Mouse (Mus musculus) C2C12 (cell line): ENCODE results near the gene Snx33.

Experiments used
- CTCF ChIP-seq: IDR thresholded peaks from one replicate; pipeline ENCODE4 v1.5.1; 2011; ENCODE audit not compliant: control insufficient read depth, insufficient read depth, insufficient read length
- MAX ChIP-seq: IDR thresholded peaks from one replicate; pipeline ENCODE4 v1.6.1; 2011; ENCODE audit warnings: mild to moderate bottlenecking, control low read depth
- USF1 ChIP-seq: IDR thresholded peaks from one replicate; pipeline ENCODE4 v1.6.1; 2011; ENCODE audit warnings: low read depth, mild to moderate bottlenecking, control low read depth, moderate library complexity

DNA sequence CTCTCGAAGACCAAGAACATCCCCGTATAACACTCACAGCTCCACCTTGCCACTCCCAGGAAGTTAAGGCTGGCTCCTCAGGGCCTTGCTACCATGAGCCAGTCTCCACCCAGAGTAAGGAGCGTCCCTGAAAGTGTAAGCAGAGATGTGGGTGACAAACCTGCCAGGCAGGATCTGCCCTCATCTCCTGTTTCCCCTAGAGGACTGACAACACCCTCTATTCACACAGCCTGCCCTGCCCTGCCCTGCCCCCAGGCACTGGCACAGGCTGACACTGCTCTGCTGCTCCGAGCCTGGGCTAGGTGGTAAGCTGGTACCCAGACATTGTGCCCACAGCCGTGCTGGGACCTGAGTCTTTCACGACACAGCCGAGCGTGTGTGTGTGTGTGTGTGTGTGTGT is 27.0 kb downstream of the Snx33 start:
- TF ChIP-seq CTCF, result no peak
- no peak for TF ChIP-seq USF1
- TF ChIP-seq MAX, result no peak
